Mouse (Mus musculus): ENCODE measurements at regions not wholly inside any gene's neighbourhood (a gene's known extent, or its start where the extent isn't known, plus 50 kb on each side); places are given as distances from the start of the nearest gene placed in this dataset.

DNA sequence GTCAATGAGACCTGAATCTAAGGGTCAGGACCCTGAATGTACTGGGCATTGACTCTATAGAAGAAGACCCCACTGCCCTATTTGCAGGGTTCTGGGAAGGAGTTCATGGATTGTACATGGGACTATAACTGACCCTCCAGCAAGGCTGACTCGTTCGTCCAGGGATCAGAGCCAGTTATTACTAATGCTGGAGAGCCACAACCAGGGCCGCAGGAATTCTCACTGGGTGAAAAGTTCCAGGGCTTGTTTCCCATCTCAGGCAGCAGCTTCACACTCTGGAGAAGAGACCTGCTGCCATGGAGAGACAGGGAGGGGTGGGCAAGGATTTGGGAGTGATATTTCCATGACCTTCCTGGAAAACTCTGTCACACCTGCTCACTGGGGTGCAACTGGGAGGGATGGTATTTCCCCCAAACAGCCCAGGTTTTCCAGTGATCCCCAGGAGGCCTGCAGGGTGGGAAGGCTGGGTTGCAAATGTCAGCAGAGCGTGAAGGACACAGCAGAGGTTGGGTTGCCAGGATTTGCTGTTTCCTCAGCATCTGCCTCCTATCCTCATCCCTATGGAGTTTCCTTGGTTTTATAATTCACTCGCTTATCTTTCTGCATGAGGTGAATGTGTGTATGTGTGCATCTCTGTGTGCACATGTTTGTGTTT lies 316.2 kb downstream of the Rps24 start:
- WGBS, result 80% methylated on average over 5 of the region's 5 CpGs
- Histone ChIP-seq H3K36me3 (ENCODE audit: control insufficient read depth, insufficient read depth, low read length) (no peaks in the 10 kb centered on the region), H3K27me3 (ENCODE audit: control insufficient read depth, insufficient read depth, low read length) (no peaks in the 10 kb centered on the region), H3K27ac (ENCODE audit: insufficient read depth, low read depth, low read length) (no peak overlapping the region), H3K4me1 (ENCODE audit: control insufficient read depth, insufficient read depth, insufficient read length, low read length) (no peaks in the 10 kb centered on the region), H3K4me3 (ENCODE audit: low read depth, low read length) (no peak overlapping the region)
- TF ChIP-seq POLR2A (IDR thresholded peaks at IDR 0.05; ENCODE audit: low read depth, low read length) (no peak), CTCF (IDR thresholded peaks at IDR 0.05; ENCODE audit: extremely low read depth, insufficient read length, insufficient replicate concordance, low read depth, low read length) (no peak)

DNA sequence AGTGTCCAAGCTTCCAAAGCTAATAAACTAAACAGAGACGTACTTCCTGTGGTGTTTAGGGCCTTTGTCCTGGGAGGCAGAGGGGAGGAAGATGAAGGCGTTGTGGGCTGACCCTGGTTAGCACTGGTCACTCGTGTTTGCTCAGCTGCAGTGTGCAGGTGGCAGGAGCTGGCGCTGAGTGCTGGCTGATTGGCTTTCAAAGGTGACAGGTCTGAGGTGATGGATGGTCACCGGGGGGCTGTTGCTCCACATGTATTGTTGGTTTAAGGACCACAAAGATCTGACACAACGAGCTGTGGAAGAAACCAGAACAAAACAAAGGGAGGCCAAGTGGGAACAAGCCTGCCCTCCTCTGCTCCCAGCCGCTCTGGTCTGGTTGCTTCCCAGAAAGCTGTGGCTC lies 320.1 kb downstream of the Rps24 start:
- no peaks in the 10 kb centered on the region for H3K4me1 ChIP-seq (ENCODE audit: control insufficient read depth, insufficient read depth, insufficient read length, low read length)
- no peak overlapping the region for H3K27ac ChIP-seq (ENCODE audit: insufficient read depth, low read depth, low read length)
- no peaks in the 10 kb centered on the region for H3K36me3 ChIP-seq (ENCODE audit: control insufficient read depth, insufficient read depth, low read length)
- WGBS, result 26% methylated on average over 7 of the region's 7 CpGs
- H3K4me3 ChIP-seq (ENCODE audit: low read depth, low read length), result no peak overlapping the region
- TF ChIP-seq POLR2A (IDR thresholded peaks at IDR 0.05; ENCODE audit: low read depth, low read length) (no peak), CTCF (IDR thresholded peaks at IDR 0.05; ENCODE audit: extremely low read depth, insufficient read length, insufficient replicate concordance, low read depth, low read length) (no peak)
- H3K27me3 ChIP-seq (ENCODE audit: control insufficient read depth, insufficient read depth, low read length), result no peaks in the 10 kb centered on the region

DNA sequence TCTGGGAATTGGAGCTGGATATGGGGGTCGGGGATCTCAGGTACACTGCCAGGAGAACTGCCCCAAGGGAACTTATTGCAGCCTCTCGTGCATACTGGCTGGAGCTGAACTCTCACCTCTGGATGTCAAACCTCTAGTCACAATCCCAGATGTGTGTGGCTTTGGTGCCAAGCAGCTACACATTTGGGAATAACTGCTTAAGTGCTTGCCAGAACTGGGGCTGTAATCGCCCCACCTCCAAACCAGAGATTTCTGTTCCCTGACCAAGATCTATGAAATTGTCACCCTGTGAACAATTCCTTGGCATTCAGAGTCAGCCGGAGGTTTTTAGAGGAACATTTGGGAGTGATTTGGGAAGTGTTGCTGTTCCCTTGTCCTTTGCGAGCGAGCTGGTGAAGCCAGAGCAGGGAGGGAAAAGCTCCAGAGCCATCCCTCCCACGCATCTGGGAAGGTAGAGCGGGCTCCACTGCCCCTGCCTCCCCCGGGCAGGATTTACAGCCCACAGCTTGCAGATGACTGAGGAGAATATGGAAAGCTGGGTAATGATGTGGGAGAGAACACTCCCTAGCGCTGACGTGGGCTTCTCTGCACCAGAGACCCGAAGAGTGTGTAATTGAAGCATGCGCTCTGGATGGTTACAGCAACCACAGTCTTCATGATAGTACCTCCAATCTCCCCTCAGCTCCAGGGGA lies 336.1 kb downstream of the Rps24 start:
- Histone ChIP-seq H3K4me3 (ENCODE audit: low read depth, low read length) (no peak overlapping the region), H3K27ac (ENCODE audit: insufficient read depth, low read depth, low read length) (no peak overlapping the region), H3K36me3 (ENCODE audit: control insufficient read depth, insufficient read depth, low read length) (no peaks in the 10 kb centered on the region), H3K4me1 (ENCODE audit: control insufficient read depth, insufficient read depth, insufficient read length, low read length) (no peaks in the 10 kb centered on the region), H3K27me3 (ENCODE audit: control insufficient read depth, insufficient read depth, low read length) (no peaks in the 10 kb centered on the region)
- TF ChIP-seq POLR2A (IDR thresholded peaks at IDR 0.05; ENCODE audit: low read depth, low read length) (no peak), CTCF (IDR thresholded peaks at IDR 0.05; ENCODE audit: extremely low read depth, insufficient read length, insufficient replicate concordance, low read depth, low read length) (no peak)
- WGBS, result 77% methylated on average over 13 of the region's 13 CpGs

DNA sequence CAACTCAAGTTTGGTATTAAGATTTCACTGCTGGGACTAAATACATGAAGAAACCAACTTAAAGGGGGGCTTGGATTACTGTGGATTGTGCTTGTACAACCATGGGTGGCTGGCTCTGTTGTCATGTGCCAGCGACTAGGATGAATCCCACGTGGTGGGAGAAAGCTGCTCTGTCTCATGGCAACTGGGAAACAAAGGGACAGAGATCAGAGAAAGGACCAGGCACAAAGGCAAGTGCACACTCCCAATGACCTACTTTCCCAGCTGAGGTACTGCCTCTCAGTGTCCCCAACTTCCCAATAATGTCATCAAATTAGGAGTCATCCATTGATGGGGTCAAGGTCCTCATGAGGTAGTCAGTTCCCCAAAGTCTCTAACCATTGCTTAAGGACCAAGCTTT lies 337.4 kb downstream of the Rps24 start:
- Histone ChIP-seq H3K27me3 (ENCODE audit: control insufficient read depth, insufficient read depth, low read length) (no peaks in the 10 kb centered on the region), H3K4me3 (ENCODE audit: low read depth, low read length) (no peak overlapping the region), H3K36me3 (ENCODE audit: control insufficient read depth, insufficient read depth, low read length) (no peaks in the 10 kb centered on the region), H3K4me1 (ENCODE audit: control insufficient read depth, insufficient read depth, insufficient read length, low read length) (no peaks in the 10 kb centered on the region), H3K27ac (ENCODE audit: insufficient read depth, low read depth, low read length) (no peak overlapping the region)
- no peak for TF ChIP-seq CTCF (IDR thresholded peaks at IDR 0.05; ENCODE audit: extremely low read depth, insufficient read length, insufficient replicate concordance, low read depth, low read length)
- TF ChIP-seq POLR2A (IDR thresholded peaks at IDR 0.05; ENCODE audit: low read depth, low read length), result no peak
- WGBS, result 71% methylated on average over 2 of the region's 2 CpGs

DNA sequence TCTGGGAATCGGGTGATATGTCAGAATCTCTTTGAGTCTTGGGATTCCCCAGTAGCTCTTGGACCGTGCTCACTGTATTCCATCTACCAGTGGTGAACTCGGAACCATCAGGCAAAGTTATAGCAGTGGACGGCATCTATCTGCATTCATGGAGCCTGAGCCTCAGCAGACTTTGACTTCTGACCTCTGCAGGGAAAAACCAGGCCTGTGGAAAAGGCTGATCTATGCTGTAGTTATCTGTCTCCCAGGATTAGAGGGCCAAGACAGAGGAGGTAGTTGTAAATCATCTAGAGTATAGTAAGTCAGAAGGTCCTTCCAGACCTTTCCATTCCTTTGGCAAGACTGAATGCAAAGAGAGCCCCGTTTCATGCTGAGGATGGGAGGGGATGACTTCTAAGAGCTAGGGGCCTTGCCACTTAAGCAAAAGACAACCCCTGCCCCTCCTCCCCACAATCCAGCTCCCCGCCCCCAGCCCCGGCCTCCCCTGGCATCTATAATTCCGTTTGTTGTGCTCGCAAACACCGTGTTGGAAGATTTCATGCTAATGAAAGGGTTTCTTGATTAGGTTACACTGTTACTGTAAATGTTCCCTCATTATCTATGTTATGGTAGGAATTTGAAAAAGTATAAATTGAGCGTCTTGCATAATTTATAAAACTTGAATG lies 338.9 kb downstream of the Rps24 start:
- WGBS, result 76% methylated on average over 11 of the region's 11 CpGs
- TF ChIP-seq CTCF (IDR thresholded peaks at IDR 0.05; ENCODE audit: extremely low read depth, insufficient read length, insufficient replicate concordance, low read depth, low read length) (no peak), POLR2A (IDR thresholded peaks at IDR 0.05; ENCODE audit: low read depth, low read length) (no peak)
- Histone ChIP-seq H3K4me3 (ENCODE audit: low read depth, low read length) (no peak overlapping the region), H3K36me3 (ENCODE audit: control insufficient read depth, insufficient read depth, low read length) (no peaks in the 10 kb centered on the region), H3K4me1 (ENCODE audit: control insufficient read depth, insufficient read depth, insufficient read length, low read length) (no peaks in the 10 kb centered on the region), H3K27ac (ENCODE audit: insufficient read depth, low read depth, low read length) (no peak overlapping the region), H3K27me3 (ENCODE audit: control insufficient read depth, insufficient read depth, low read length) (no peaks in the 10 kb centered on the region)

DNA sequence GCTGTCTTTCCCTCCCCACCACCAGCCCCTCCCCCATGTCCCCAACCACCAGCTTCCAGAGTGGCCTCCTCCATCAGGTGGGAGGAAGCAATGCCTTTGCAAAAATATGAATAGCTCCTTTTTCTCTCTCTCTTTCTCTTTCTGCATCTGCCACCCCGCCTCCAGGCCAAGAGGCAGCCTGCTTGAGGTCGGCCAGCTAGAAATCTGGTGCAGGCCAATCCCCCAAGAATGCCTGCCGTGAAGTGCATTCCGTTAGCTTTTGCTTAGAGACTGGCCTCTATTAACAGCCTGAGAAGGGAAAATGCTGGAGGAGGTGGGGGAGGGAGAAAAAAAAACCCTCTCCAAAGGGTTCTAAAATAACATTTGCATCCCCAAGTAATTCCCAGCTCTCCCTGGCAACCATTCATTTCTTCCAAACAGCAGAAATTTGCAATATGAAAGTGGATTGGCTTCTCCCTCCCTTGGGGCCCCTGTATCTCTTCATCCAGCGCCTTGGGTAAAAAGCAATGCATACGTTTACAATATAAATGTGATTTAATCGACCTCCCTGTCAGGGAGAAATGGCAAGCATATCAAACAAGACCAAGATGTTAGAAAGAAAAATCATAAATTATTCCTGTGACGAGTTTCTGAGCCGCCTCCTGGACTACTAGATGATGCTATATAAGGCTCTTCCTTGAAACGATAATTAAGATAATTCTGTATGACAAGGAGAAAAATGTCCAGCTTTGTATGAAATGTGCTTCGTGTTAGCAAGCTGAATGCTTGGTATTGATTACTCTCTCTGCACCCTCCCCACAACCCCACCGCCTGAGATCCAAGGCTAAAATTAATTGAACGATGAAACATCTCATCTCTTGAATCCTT lies 339.8 kb downstream of the Rps24 start:
- Histone ChIP-seq H3K27ac (ENCODE audit: insufficient read depth, low read depth, low read length) (no peak overlapping the region), H3K27me3 (ENCODE audit: control insufficient read depth, insufficient read depth, low read length) (no peaks in the 10 kb centered on the region), H3K4me3 (ENCODE audit: low read depth, low read length) (no peak overlapping the region), H3K36me3 (ENCODE audit: control insufficient read depth, insufficient read depth, low read length) (no peaks in the 10 kb centered on the region), H3K4me1 (ENCODE audit: control insufficient read depth, insufficient read depth, insufficient read length, low read length) (no peaks in the 10 kb centered on the region)
- TF ChIP-seq POLR2A (IDR thresholded peaks at IDR 0.05; ENCODE audit: low read depth, low read length), result no peak
- 52% methylated on average over 13 of the region's 13 CpGs for WGBS

Data from small intestine, adult 2 months (tissue).